Mouse (Mus musculus): ENCODE results near the gene Ang5. TPM values are rescaled to one million over a fixed set of nuclear protein-coding genes. Genes with fewer than 3 reads are reported as not detected.

The Ang5 gene
- total RNA-seq, 4 experiments from 2014 or later: not detected

Other genes starting within 250 kb of the Ang5 start
- gene Gm16506, start 229.6 kb upstream of the Ang5 start, total RNA-seq (2022): not detected
- not detected for gene Gm6526, start 209.2 kb upstream of the Ang5 start, total RNA-seq (2022)
- gene Gm8180, start 172.3 kb upstream of the Ang5 start, total RNA-seq (2022): not detected
- not detected for gene Ear1, start 81.6 kb upstream of the Ang5 start, total RNA-seq (2022)
- gene Ear10, start 33.5 kb upstream of the Ang5 start, total RNA-seq (2022): not detected
- under 1 TPM in 3 of 4 experiments, not detected in 1; 0.13 to 0.22 (median 0.17) TPM for gene Gm8113, start 31.7 kb upstream of the Ang5 start, total RNA-seq (2022)
- gene Ang6, start 45.2 kb downstream of the Ang5 start, total RNA-seq (2022): not detected
- gene Ear2, start 145.6 kb downstream of the Ang5 start, total RNA-seq (2022): 1 to 10 TPM in 2 of 4 experiments, not detected in 2; 1.3 to 1.8 TPM
- not detected for gene Gm3327, start 166.8 kb downstream of the Ang5 start, total RNA-seq (2022)
- gene Gm8212, start 240.6 kb downstream of the Ang5 start, total RNA-seq (2022): not detected